Mouse (Mus musculus) cerebellum, postnatal 10 days (tissue): ENCODE results near the gene Gm3642.
"Not testable (repeated sequence)": the region's sequence is repeated elsewhere in the genome, so short reads cannot be mapped to it uniquely, and the experiment has no call there.

Experiments
- DNase-seq, 2 experiments: peaks; one replicate each; pipeline ENCODE4 v3.0.0; 2021; ENCODE audit warnings: mixed read lengths in 2 of 2

The Gm3642 gene

GRCm38 (mm10) chr14:6840211-6840610 is at the start of gene Gm3642:
Gene Gm3642, minus strand, starts transcription at chr14:6840311.
- not testable (repeated sequence) for DNase-seq

- DNase-seq = peak; percentile 11 to 16
Measured at GRCm38 (mm10) chr14:6889521-6890012, 49.5 kb upstream of the Gm3642 start, which contains the start of gene Gm3667. Gene Gm3667, minus strand, starts transcription at chr14:6889962.

- peak; percentile 5 for DNase-seq
Measured at GRCm38 (mm10) chr14:6888811-6889210, 48.7 kb upstream of the Gm3642 start.

- DNase-seq = not testable (repeated sequence)
Measured at GRCm38 (mm10) chr14:6823297-6823696, 16.8 kb downstream of the Gm3642 start.
